Mouse (Mus musculus) kidney, adult 2 months (tissue): Measurements from ENCODE around the gene Il33.
A peak's percentile ranks its signal among the peaks of the same experiment; 100 is the strongest.

Experiments used
- CTCF ChIP-seq: fragments of 200-500 bp; conservative IDR thresholded peaks from 2 replicates; pipeline ENCODE4 v1.5.1; 2011; ENCODE audit warnings: low read depth, mild to moderate bottlenecking, control low read depth, low read length, moderate library complexity, mixed read lengths; ENCODE audit not compliant: insufficient read depth, insufficient read length
- POLR2A ChIP-seq: fragments of 200-500 bp; IDR thresholded peaks from one replicate; pipeline ENCODE4 v1.6.1; 2011; ENCODE audit warnings: low read depth, low read length, control low read depth

DNA sequence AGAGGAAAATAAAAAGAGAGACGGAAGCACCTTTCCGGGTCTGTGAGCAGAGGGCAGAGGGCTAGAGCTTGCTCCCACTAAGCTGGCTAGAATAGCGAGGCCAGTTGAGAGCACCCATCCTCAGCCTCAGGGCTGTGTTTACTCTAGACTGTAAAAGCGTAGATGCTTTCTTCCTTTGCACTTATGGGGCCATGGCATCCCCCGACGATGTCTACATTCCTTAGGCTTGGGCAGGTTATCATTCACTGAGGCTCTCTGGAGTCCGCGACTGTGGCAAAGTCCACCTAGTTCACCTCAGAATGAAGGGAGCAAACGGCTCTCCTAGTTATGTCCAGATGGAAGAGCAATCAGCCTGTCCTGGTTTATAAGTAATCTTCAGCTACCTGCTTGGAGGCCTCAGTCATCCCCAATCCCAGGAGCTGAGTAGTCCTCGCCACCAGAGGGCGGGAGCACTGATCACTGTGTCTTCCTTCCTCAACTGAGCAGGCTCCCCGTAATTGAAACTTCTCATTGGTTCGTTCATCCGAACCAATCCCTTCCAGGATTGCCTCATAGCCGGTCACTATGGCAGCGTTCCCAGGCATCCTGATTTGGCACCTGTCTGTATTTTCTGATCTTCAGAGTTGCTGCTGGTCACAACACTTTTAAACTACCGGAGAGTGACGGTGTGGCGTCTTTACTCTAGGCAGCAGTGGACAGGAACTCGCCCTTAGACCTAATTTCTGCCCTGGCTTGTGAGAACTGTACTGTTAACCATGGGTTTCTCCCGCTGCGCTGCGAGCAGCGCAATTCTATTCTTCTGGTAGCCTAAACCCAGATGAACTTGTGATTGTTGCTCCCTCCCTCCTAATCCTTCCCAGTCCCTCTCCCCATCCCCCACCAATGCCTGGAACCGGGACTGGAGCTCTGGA lies 23.2 kb downstream of the Il33 start:
- TF ChIP-seq POLR2A (no peak), CTCF (peak; percentile 86)
